Mouse (Mus musculus) ES-Bruce4 (cell line): ENCODE measurements around the gene Brca1.

Source experiments
- CTCF ChIP-seq: IDR thresholded peaks from one replicate; pipeline ENCODE4 v1.8.1; 2011; ENCODE audit warnings: low read depth, low read length
- EP300 ChIP-seq: IDR thresholded peaks from 2 replicates; pipeline ENCODE4 v1.6.1; 2011; ENCODE audit warnings: low read depth, low read length; ENCODE audit not compliant: insufficient read depth
- POLR2A ChIP-seq: IDR thresholded peaks from one replicate; pipeline ENCODE4 v1.8.1; 2011; ENCODE audit warnings: low read length; ENCODE audit not compliant: insufficient read depth

GRCm38 (mm10) chr11:101484814-101485213 lies 66.9 kb downstream of the Brca1 start:
- TF ChIP-seq CTCF (no peak), EP300 (no peak), POLR2A (no peak)
